Mouse (Mus musculus) neural tube, embryonic 14.5 days (tissue): ENCODE results near the gene Cbx8. TPM values are rescaled to one million over a fixed set of nuclear protein-coding genes. Genes with fewer than 3 reads are reported as not detected.

Experiments
- ATAC-seq: fragments of 200-750 bp; cut with Nextera tagmentation; 2 replicates; pipeline ENCODE4 v1.8.0; 2017; ENCODE audit warnings: low read depth, mild to moderate bottlenecking, moderate TSS enrichment, moderate library complexity
- H3K27ac ChIP-seq: fragments of 300-500 bp; sonication (generic); 2 replicates; pipeline ENCODE4 v1.5.1; 2014; ENCODE audit warnings: low read depth, mild to moderate bottlenecking, control low read depth, low read length, moderate library complexity, mixed read lengths
- H3K27me3 ChIP-seq: fragments of 300-500 bp; sonication (generic); 2 replicates; pipeline ENCODE4 v1.6.1; 2014; ENCODE audit warnings: low read length; ENCODE audit not compliant: control insufficient read depth, insufficient read depth
- H3K36me3 ChIP-seq: fragments of 300-500 bp; sonication (generic); 2 replicates; pipeline ENCODE4 v1.6.1; 2014; ENCODE audit warnings: low read length, mixed read lengths; ENCODE audit not compliant: control insufficient read depth, insufficient read depth
- H3K4me1 ChIP-seq: fragments of 300-500 bp; sonication (generic); 2 replicates; pipeline ENCODE4 v1.6.1; 2014; ENCODE audit warnings: low read length; ENCODE audit not compliant: control insufficient read depth, insufficient read depth
- H3K4me2 ChIP-seq: fragments of 300-500 bp; sonication (generic); 2 replicates; pipeline ENCODE4 v1.6.1; 2014; ENCODE audit warnings: mild to moderate bottlenecking, low read depth, low read length, control low read depth
- H3K4me3 ChIP-seq: fragments of 300-500 bp; sonication (generic); 2 replicates; pipeline ENCODE4 v1.5.1; 2014; ENCODE audit warnings: low read depth, low read length, control low read depth, mixed read lengths
- H3K9ac ChIP-seq: fragments of 300-500 bp; sonication (generic); replicated peaks from 2 replicates; pipeline ENCODE4 v1.6.1; 2014; ENCODE audit warnings: low read depth, mild to moderate bottlenecking, control low read depth, low read length, mixed read lengths
- H3K9me3 ChIP-seq: fragments of 300-500 bp; sonication (generic); 2 replicates; pipeline ENCODE4 v1.6.1; 2016; ENCODE audit warnings: low read length; ENCODE audit not compliant: control insufficient read depth
- WGBS: fragments of 180-500 bp; shearing (Covaris S2); extraction: QIAGEN DNeasy Blood & Tissue Kit; methylation state at CpG from one replicate; pipeline ENCODE4 v1.1.7; 2014; 5-methylcytosine and 5-hydroxymethylcytosine counted together
- polyA plus RNA-seq: library from polyadenylated mRNA; unstranded; fragments of >200 nt; fragmentation: Nextera tagmentation; extraction: Ambion mirVana; gene quantifications from 2 replicates; pipeline ENCODE4 v1.2.1, GENCODE M21; 2014

Gene Cbx8
- polyA plus RNA-seq, 1 experiment from 2014 or later: 10.1 TPM

GRCm38 (mm10) chr11:119039732-119040512, 847 bp downstream of the Cbx8 start:
- Histone ChIP-seq H3K27me3 (peaks cover 42% of the 10 kb centered on the region), H3K36me3 (peaks cover 8% of the 10 kb centered on the region; the same call in 1 of the 2 replicates), H3K9me3 (no peaks in the 10 kb centered on the region), H3K4me1 (peaks cover 39% of the 10 kb centered on the region), H3K4me2 (peak overlapping the region; percentile 79), H3K27ac (peak overlapping the region; percentile 85), H3K4me3 (peak overlapping the region; percentile 73), H3K9ac (peak overlapping the region; percentile 89)
- WGBS: 6% methylated on average over 21 of the region's 21 CpGs
- no peak for ATAC-seq

GRCm38 (mm10) chr11:119038744-119039484, 1.9 kb downstream of the Cbx8 start:
- Histone ChIP-seq H3K4me3 (no peak overlapping the region), H3K9me3 (no peaks in the 10 kb centered on the region), H3K4me2 (peak overlapping the region; percentile 18; the same call in 1 of the 2 replicates), H3K9ac (no peak overlapping the region), H3K36me3 (peaks cover 8% of the 10 kb centered on the region; the same call in 1 of the 2 replicates), H3K27me3 (peaks cover 36% of the 10 kb centered on the region), H3K4me1 (peaks cover 37% of the 10 kb centered on the region), H3K27ac (no peak overlapping the region)
- 23% methylated on average over 22 of the region's 22 CpGs for WGBS
- no peak for ATAC-seq

GRCm38 (mm10) chr11:119037780-119038401, 2.9 kb downstream of the Cbx8 start:
- no peak overlapping the region for H3K9ac ChIP-seq
- peaks cover 37% of the 10 kb centered on the region for H3K4me1 ChIP-seq
- H3K4me2 ChIP-seq: peak overlapping the region; percentile 56
- no peak for ATAC-seq
- 12% methylated on average over 18 of the region's 18 CpGs for WGBS
- H3K9me3 ChIP-seq: no peaks in the 10 kb centered on the region
- H3K27ac ChIP-seq: no peak overlapping the region
- H3K27me3 ChIP-seq: peaks cover 31% of the 10 kb centered on the region
- H3K36me3 ChIP-seq: peaks cover 8% of the 10 kb centered on the region; the same call in 1 of the 2 replicates
- H3K4me3 ChIP-seq: peak overlapping the region; percentile 30

GRCm38 (mm10) chr11:119036934-119037779, 3.6 kb downstream of the Cbx8 start:
- no peaks in the 10 kb centered on the region for H3K9me3 ChIP-seq
- peak overlapping the region; percentile 30 for H3K4me3 ChIP-seq
- H3K36me3 ChIP-seq: peaks cover 8% of the 10 kb centered on the region; the same call in 1 of the 2 replicates
- peak overlapping the region; percentile 37 for H3K9ac ChIP-seq
- H3K4me1 ChIP-seq: peaks cover 35% of the 10 kb centered on the region
- peaks cover 31% of the 10 kb centered on the region for H3K27me3 ChIP-seq
- H3K27ac ChIP-seq: no peak overlapping the region
- H3K4me2 ChIP-seq: peak overlapping the region; percentile 56
- 3% methylated on average over 57 of the region's 57 CpGs for WGBS
- ATAC-seq: no peak

- WGBS: 5% methylated on average over 15 of the region's 15 CpGs
- H3K4me1 ChIP-seq: peaks cover 30% of the 10 kb centered on the region
These were observed 4.3 kb downstream of the Cbx8 start for GRCm38 (mm10) chr11:119036447-119036846.

GRCm38 (mm10) chr11:119035686-119036165, 5.0 kb downstream of the Cbx8 start:
- WGBS: 3% methylated on average over 21 of the region's 21 CpGs
- Histone ChIP-seq H3K4me1 (peaks cover 30% of the 10 kb centered on the region), H3K9me3 (no peaks in the 10 kb centered on the region), H3K4me3 (no peak overlapping the region), H3K36me3 (peaks cover 8% of the 10 kb centered on the region; the same call in 1 of the 2 replicates), H3K27ac (no peak overlapping the region), H3K4me2 (no peak overlapping the region), H3K9ac (no peak overlapping the region), H3K27me3 (peaks cover 27% of the 10 kb centered on the region)
- ATAC-seq: no peak

More at GRCm38 (mm10) chr11:119036447-119036846, 4.3 kb downstream of the Cbx8 start:
- H3K4me2 ChIP-seq: no peak overlapping the region
- peak overlapping the region; percentile 30; the same call in 1 of the 2 replicates for H3K4me3 ChIP-seq
- peaks cover 27% of the 10 kb centered on the region for H3K27me3 ChIP-seq
- H3K9ac ChIP-seq: no peak overlapping the region
- H3K36me3 ChIP-seq: peaks cover 8% of the 10 kb centered on the region; the same call in 1 of the 2 replicates
- no peak overlapping the region for H3K27ac ChIP-seq
- no peaks in the 10 kb centered on the region for H3K9me3 ChIP-seq
- ATAC-seq: no peak

- Histone ChIP-seq H3K4me1 (peaks cover 30% of the 10 kb centered on the region), H3K9ac (no peak overlapping the region), H3K27me3 (peaks cover 27% of the 10 kb centered on the region), H3K36me3 (peaks cover 13% of the 10 kb centered on the region), H3K4me3 (no peak overlapping the region), H3K9me3 (no peaks in the 10 kb centered on the region), H3K27ac (no peak overlapping the region), H3K4me2 (no peak overlapping the region)
- 3% methylated on average over 21 of the region's 21 CpGs for WGBS
- no peak for ATAC-seq
These were observed 5.6 kb downstream of the Cbx8 start for GRCm38 (mm10) chr11:119035094-119035685.

- Histone ChIP-seq H3K27ac (no peak overlapping the region), H3K36me3 (peaks cover 17% of the 10 kb centered on the region), H3K27me3 (peaks cover 27% of the 10 kb centered on the region), H3K9me3 (no peaks in the 10 kb centered on the region), H3K4me1 (peaks cover 24% of the 10 kb centered on the region), H3K9ac (no peak overlapping the region), H3K4me2 (peak overlapping the region; percentile 26; the same call in 1 of the 2 replicates), H3K4me3 (no peak overlapping the region)
- WGBS: 4% methylated on average over 19 of the region's 19 CpGs
- no peak for ATAC-seq
These were observed 6.1 kb downstream of the Cbx8 start for GRCm38 (mm10) chr11:119034635-119035034.
